Mouse (Mus musculus) intestine, postnatal 0 days (tissue): Measurements from ENCODE around the gene Cbarp. TPM values are rescaled to one million over a fixed set of nuclear protein-coding genes. Genes with fewer than 3 reads are reported as not detected.
A peak's percentile ranks its signal among the peaks of the same experiment; 100 is the strongest.

Experiments
- ATAC-seq: fragments of 200-750 bp; cut with Nextera tagmentation; 2 replicates; pipeline ENCODE4 v1.8.0; 2017; ENCODE audit warnings: mild to moderate bottlenecking, moderate TSS enrichment, moderate library complexity
- H3K27ac ChIP-seq: fragments of 300-500 bp; sonication (generic); 2 replicates; pipeline ENCODE4 v1.5.1; 2014; ENCODE audit warnings: mild to moderate bottlenecking, low read depth, low read length, moderate library complexity
- H3K27me3 ChIP-seq: fragments of 300-500 bp; sonication (generic); replicated peaks from 2 replicates; pipeline ENCODE4 v1.6.1; 2014; ENCODE audit warnings: low read length, mixed read lengths; ENCODE audit not compliant: control insufficient read depth, insufficient read depth
- H3K36me3 ChIP-seq: fragments of 300-500 bp; sonication (generic); 2 replicates; pipeline ENCODE4 v1.6.1; 2014; ENCODE audit warnings: mild to moderate bottlenecking, moderate library complexity; ENCODE audit not compliant: control insufficient read depth, insufficient read depth
- H3K4me1 ChIP-seq: fragments of 300-500 bp; sonication (generic); replicated peaks from 2 replicates; pipeline ENCODE4 v1.6.1; 2014; ENCODE audit warnings: antibody characterized with exemption, low read length, mixed read lengths; ENCODE audit not compliant: control insufficient read depth, insufficient read depth
- H3K4me2 ChIP-seq: fragments of 300-500 bp; sonication (generic); replicated peaks from 2 replicates; pipeline ENCODE4 v1.6.1; 2014; ENCODE audit warnings: low read depth, mild to moderate bottlenecking, moderate library complexity
- H3K4me3 ChIP-seq: fragments of 300-500 bp; sonication (generic); 2 replicates; pipeline ENCODE4 v1.5.1; 2014; ENCODE audit warnings: low read depth, low read length
- H3K9ac ChIP-seq: fragments of 300-500 bp; sonication (generic); 2 replicates; pipeline ENCODE4 v1.6.1; 2014; ENCODE audit warnings: mild to moderate bottlenecking, low read depth, low read length
- H3K9me3 ChIP-seq: fragments of 300-500 bp; sonication (generic); 2 replicates; pipeline ENCODE4 v1.6.1; 2016; ENCODE audit warnings: mixed run types; ENCODE audit not compliant: control insufficient read depth
- CTCF ChIP-seq: sonication (generic); IDR thresholded peaks from 2 replicates; pipeline ENCODE4 v1.5.1; 2016; ENCODE audit warnings: low read depth, mild to moderate bottlenecking, control low read depth, antibody characterized with exemption, moderate library complexity
- WGBS: fragments of 180-500 bp; shearing (Covaris S2); extraction: QIAGEN DNeasy Blood & Tissue Kit; methylation state at CpG from one replicate; pipeline ENCODE4 v1.1.7; 2014; 5-methylcytosine and 5-hydroxymethylcytosine counted together
- polyA plus RNA-seq: library from polyadenylated mRNA; unstranded; fragments of >200 nt; fragmentation: Nextera tagmentation; extraction: Ambion mirVana; gene quantifications from 2 replicates; pipeline ENCODE4 v1.2.1, GENCODE M21; 2015

Gene Cbarp
- polyA plus RNA-seq, 1 experiment from 2014 or later, result 2.1 TPM

DNA sequence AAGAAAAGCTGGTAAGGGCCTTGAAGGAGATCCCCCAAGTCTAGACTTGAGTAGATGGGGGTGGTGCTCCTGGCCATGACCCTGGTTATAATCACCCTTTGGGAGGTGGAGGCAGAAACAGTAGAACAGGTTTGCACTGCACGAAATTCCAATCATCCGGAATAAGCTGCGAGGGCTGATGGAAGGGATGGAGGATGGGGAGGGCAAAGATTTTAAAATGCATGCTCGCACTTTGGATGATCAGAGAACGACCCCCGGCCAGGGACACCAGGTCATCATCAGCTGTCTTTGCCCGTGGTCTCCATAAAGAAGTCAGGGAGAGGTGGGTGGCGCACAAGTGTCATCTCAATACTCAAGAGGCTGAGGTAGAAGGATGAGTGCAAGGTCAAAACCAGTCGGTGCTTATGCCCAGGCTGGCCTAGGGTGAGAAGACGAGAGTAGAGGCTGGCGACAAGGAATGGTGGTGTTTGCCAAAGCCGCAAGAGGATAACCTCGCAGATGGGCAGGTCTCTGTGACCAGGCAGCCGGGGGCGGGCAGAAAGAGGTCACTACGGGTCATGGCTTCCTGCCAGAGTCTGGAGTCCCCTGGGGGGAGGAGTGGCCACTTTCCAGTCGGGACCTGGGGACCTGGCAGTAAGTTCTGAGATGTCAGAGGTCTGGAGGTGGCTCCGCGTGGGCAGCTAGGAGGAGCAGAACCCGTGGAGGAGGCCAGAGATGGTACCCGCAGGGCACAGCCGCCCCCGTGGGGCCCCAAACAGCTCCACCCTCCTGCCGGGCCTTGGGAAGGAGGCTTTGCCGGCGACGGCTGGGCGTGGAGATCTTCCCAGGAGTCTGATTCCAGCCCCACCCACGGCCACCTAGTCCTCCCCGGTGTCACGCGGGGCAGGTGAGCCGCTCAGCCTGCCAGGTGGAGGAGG is 20.1 kb upstream of the Cbarp start:
- H3K36me3 ChIP-seq, result peaks cover 20% of the 10 kb centered on the region
- H3K4me1 ChIP-seq, result peaks cover 43% of the 10 kb centered on the region
- WGBS, result 2% methylated on average over 33 of the region's 33 CpGs
- peak overlapping the region; percentile 69 for H3K4me2 ChIP-seq
- peak; percentile 50 for ATAC-seq
- H3K9ac ChIP-seq, result peak overlapping the region; percentile 27
- no peaks in the 10 kb centered on the region for H3K9me3 ChIP-seq
- H3K27me3 ChIP-seq, result no peaks in the 10 kb centered on the region
- peak overlapping the region; percentile 26 for H3K4me3 ChIP-seq
- peak overlapping the region; percentile 92 for H3K27ac ChIP-seq
- no peak; the same call in 1 of the 2 replicates for TF ChIP-seq CTCF

DNA sequence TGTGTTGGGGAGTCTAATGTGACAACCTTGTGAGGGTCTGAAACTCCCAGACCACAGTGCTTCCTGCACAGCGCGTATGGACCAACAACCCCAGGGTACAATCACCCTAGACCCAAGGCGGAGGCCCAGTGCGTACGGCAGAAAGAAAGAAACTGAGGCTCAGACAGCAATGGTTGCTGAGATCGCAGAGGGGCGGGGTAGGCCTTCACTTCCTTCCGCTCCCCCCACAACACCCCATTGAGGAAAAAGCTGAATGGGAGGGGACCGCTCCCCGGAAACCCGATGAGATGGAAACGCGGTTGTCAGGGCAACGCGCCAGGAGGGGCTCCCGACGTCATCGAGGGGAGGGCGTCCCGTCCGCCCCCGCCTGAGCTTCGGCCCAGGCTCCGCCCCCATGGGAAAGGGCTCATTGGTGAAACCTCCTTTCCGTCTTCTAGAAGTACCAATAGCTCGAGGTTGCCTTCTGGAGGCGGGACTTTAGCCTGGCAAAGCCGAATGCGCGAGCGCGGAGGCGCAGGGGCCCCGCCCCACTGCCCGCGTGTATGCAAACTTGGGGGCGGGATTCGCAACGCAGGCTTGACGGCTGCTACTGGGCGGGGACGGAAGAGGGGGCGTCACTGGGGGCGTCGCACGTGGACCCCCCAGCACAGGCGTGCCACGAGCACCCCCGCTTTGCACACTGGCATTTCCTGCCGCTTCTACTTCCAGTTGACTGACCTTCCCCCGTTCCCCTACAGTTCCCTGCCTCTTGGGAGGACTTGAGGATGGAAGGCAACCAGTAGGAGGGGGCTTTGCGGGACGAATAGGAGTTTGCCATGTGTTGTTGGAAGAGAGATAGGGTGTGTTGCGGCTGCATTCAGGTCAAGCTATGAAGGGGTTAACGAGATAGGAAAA is 19.2 kb upstream of the Cbarp start:
- TF ChIP-seq CTCF, result peak; percentile 16
- H3K4me1 ChIP-seq, result peaks cover 37% of the 10 kb centered on the region
- no peaks in the 10 kb centered on the region for H3K27me3 ChIP-seq
- no peak overlapping the region; the same call in 1 of the 2 replicates for H3K9ac ChIP-seq
- peak; percentile 59 for ATAC-seq
- H3K4me2 ChIP-seq, result peak overlapping the region; percentile 69
- peaks cover 29% of the 10 kb centered on the region for H3K36me3 ChIP-seq
- WGBS, result under 1% methylated on average over 55 of the region's 55 CpGs
- peak overlapping the region; percentile 92 for H3K27ac ChIP-seq
- H3K9me3 ChIP-seq, result no peaks in the 10 kb centered on the region
- peak overlapping the region; percentile 26 for H3K4me3 ChIP-seq

DNA sequence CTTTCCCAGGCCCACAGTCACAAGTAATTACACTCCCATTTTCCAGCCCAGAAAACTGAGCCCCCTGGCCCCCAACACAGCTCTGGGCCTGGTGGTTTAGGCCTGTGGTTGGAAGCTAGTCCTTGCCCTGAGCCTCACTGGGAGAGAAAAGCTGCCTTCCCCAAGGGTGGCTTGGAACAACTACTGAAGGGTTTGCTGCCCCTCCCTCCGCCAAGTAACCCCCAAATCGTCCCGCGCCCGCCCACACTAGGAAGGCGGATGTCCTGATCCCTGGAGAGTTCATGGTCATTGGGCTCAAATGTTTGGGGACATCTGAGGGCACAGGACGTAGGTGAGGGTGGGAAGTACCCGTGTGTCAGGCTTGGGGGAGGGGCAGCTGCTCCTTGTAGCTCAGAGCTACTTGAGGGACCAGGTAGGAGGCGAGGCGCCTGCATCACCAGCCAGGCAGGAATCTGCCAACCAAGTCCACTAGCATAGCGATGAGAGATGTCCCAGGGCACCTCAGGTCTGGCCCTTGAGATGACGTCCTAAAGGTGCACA is 18.5 kb upstream of the Cbarp start:
- peak overlapping the region; percentile 26 for H3K4me3 ChIP-seq
- peak overlapping the region; percentile 92 for H3K27ac ChIP-seq
- ATAC-seq, result no peak; the same call in 1 of the 2 replicates
- no peaks in the 10 kb centered on the region for H3K9me3 ChIP-seq
- H3K9ac ChIP-seq, result no peak overlapping the region
- 11% methylated on average over 12 of the region's 12 CpGs for WGBS
- H3K4me1 ChIP-seq, result peaks cover 37% of the 10 kb centered on the region
- peaks cover 36% of the 10 kb centered on the region for H3K36me3 ChIP-seq
- TF ChIP-seq CTCF, result no peak
- H3K4me2 ChIP-seq, result peak overlapping the region; percentile 69
- no peaks in the 10 kb centered on the region for H3K27me3 ChIP-seq

DNA sequence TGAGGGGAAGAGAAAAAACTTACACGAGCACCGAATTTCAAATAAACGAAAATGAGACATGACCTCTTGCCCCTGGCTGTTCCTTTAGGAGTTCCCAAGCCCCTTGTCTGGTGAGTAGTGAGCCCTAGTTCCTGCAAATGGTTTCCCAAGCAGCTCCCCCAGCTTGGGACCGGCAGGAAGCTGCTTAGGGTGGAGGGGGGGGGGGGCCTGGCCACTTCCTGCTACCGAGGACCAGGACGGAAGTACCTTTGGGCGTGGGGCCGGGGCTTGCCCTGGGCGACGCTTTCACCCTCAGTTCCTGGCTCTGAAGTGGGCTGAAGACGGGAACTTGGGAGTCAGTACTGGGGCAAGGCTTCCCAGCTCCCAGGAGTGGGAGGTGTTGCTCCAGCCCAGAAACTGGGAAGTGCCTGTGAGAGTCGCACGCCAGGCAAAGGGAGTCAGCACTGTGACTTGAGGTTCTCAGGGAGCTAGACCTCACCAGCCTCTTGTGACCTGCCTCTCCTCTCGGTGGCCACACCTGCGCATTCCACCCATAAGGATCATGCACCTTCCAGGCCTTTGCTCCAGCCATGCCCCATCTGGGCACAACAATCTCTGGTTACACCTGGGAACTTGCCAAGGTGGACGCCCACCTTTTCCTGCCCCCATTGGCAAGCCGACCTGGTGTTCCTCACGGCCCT is 17.8 kb upstream of the Cbarp start:
- peak; percentile 12 for ATAC-seq
- no peak for TF ChIP-seq CTCF
- Histone ChIP-seq H3K9me3 (no peaks in the 10 kb centered on the region), H3K27me3 (no peaks in the 10 kb centered on the region), H3K9ac (0 out of 2 replicates have a peak overlapping the region, but pooled peaks have one; percentile 43), H3K4me2 (peak overlapping the region; percentile 25), H3K27ac (peak overlapping the region; percentile 92), H3K36me3 (peaks cover 42% of the 10 kb centered on the region), H3K4me3 (no peak overlapping the region), H3K4me1 (peaks cover 36% of the 10 kb centered on the region)
- 8% methylated on average over 18 of the region's 18 CpGs for WGBS

DNA sequence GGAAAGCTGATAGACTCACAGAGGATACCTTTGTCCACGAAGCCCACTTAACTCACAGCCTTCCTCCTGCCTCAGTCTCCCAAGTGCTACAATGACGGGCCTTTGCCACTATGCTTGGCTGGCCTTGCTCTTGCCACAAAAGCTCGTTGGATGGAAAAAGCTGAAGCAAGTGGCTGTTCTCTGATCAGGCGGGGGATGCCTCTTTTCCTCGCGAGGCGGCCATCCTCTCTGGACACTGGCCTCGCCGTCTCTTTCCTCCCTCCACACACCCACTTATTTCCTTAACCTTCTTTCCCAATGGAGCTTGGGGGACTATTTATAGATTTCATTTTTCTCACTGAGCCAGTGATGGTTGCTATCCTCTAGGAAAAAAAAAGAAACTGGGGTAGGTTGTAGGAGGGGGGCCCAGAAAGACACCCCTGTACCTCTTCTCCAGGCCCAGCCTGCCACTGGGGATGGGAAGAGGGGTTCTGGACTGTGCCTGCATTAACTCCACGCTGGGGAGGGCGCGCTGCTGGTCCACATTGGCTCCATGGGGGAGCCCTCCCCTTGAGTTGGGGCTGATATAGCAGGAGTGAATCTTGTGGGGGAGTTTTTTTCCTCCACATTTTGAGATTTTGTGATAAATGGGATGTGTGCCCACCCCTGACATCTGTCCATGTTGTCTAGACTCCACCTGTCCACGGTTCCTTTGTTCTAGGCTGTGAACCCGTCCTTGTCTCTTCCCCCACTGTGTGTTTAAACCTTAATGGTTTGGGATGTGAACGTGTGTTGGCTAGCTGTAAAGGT is 16.7 kb upstream of the Cbarp start:
- 63% methylated on average over 15 of the region's 15 CpGs for WGBS
- no peak for TF ChIP-seq CTCF
- H3K4me3 ChIP-seq, result no peak overlapping the region
- no peaks in the 10 kb centered on the region for H3K9me3 ChIP-seq
- H3K36me3 ChIP-seq, result peaks cover 50% of the 10 kb centered on the region
- H3K4me2 ChIP-seq, result 0 out of 2 replicates have a peak overlapping the region, but pooled peaks have one; percentile 3
- H3K9ac ChIP-seq, result peak overlapping the region; percentile 11; the same call in 1 of the 2 replicates
- peak overlapping the region; percentile 92 for H3K27ac ChIP-seq
- ATAC-seq, result no peak
- H3K4me1 ChIP-seq, result peaks cover 47% of the 10 kb centered on the region
- H3K27me3 ChIP-seq, result no peaks in the 10 kb centered on the region
